ENCODE assay signal across 14 mouse cellular contexts in the genomic region with DNA sequence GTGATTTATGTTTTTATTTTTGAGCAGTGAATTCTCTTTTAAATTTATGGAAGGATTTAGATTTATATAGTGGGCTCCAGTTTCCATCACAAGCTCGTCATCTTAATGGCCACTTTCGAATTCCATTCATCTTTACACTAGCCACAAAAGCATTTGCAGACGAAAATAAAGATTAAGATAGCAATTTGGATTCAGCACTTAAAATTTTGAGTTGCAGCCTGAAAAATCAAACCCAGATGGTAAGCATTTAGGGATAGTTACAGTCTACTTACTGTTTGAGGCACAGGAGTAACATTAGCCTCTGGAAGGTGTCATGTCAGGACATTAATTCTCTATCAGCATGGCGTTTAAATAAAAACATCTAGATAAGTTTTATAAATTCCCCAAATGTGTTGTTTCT.
"Had no signal": no experiment of that assay in that cellular context is flagged by ENCODE, and none has a peak within 500 bp of the region (broad histone marks: within the 10 kb centered on the region; RNA-seq: fewer than 3 reads in every experiment).

No protein-coding gene starts in this region.

- H3K27me3 ChIP-seq: neural tube, embryonic 12.5 days; stomach, embryonic 15.5 days had no signal

- H3K4me1 ChIP-seq: midbrain, embryonic 10.5 days; neural tube, embryonic 12.5 days; stomach, embryonic 15.5 days had no signal

- H3K9ac ChIP-seq: lung, embryonic 14.5 days; neural tube, embryonic 12.5 days; stomach, embryonic 15.5 days had no signal

- H3K36me3 ChIP-seq: midbrain, embryonic 10.5 days; neural tube, embryonic 12.5 days; stomach, embryonic 15.5 days had no signal

- ATAC-seq: midbrain, embryonic 16.5 days had no signal

- H3K27ac ChIP-seq: midbrain, embryonic 10.5 days; neural tube, embryonic 12.5 days; stomach, embryonic 15.5 days; stomach, postnatal 0 days had no signal

- DNase-seq: lung, adult 18-20 months; lung, embryonic 14.5 days; lung, postnatal 10 days; lung, postnatal 4 days; midbrain, embryonic 14.5 days; right cerebral cortex, postnatal 14 days; thymus, adult 2 months; thymus, postnatal 25 days; thymus, postnatal 4 days had no signal

- H3K4me3 ChIP-seq: midbrain, embryonic 10.5 days; neural tube, embryonic 12.5 days; stomach, embryonic 15.5 days had no signal

- H3K4me2 ChIP-seq: lung, embryonic 14.5 days; neural tube, embryonic 12.5 days; stomach, embryonic 15.5 days had no signal

- H3K9me3 ChIP-seq: midbrain, embryonic 10.5 days; neural tube, embryonic 12.5 days; stomach, embryonic 15.5 days had no signal
